Mouse (Mus musculus) liver, adult 2 months (tissue): ENCODE results near the gene Pepd. TPM values are rescaled to one million over a fixed set of nuclear protein-coding genes. Genes with fewer than 3 reads are reported as not detected.

ENCODE experiments used
- DNase-seq: peaks from one replicate; pipeline ENCODE4 v3.0.0-alpha.2; 2011; ENCODE audit warnings: low read depth, low spot score; ENCODE audit errors: extremely low read depth
- H3K27ac ChIP-seq: fragments of 200-500 bp; replicated peaks from 2 replicates; pipeline ENCODE4 v1.5.1; 2012; ENCODE audit warnings: low read depth, mild to moderate bottlenecking, control low read depth, inconsistent platforms, low read length; ENCODE audit not compliant: insufficient read depth
- H3K27me3 ChIP-seq: fragments of 200-500 bp; 2 replicates; pipeline ENCODE4 v1.6.1; 2012; ENCODE audit warnings: mild to moderate bottlenecking, moderate library complexity, low read length, inconsistent platforms; ENCODE audit not compliant: control insufficient read depth, insufficient read depth
- H3K36me3 ChIP-seq: fragments of 200-500 bp; 2 replicates; pipeline ENCODE4 v1.6.1; 2012; ENCODE audit warnings: low read length, inconsistent platforms; ENCODE audit not compliant: control insufficient read depth, insufficient read depth
- H3K4me1 ChIP-seq: fragments of 200-500 bp; 2 replicates; pipeline ENCODE4 v1.6.1; 2011; ENCODE audit warnings: low read length; ENCODE audit not compliant: control insufficient read depth, insufficient read depth
- H3K4me3 ChIP-seq: fragments of 200-500 bp; 2 replicates; pipeline ENCODE4 v1.5.1; 2011; ENCODE audit warnings: low read depth, mild to moderate bottlenecking, control low read depth, low read length, moderate library complexity; ENCODE audit not compliant: insufficient read depth
- H3K79me2 ChIP-seq: fragments of 200-500 bp; 2 replicates; pipeline ENCODE4 v1.6.1; 2012; ENCODE audit warnings: inconsistent platforms, mild to moderate bottlenecking, low read length, moderate library complexity; ENCODE audit not compliant: control insufficient read depth, insufficient read depth
- H3K9ac ChIP-seq: fragments of 200-500 bp; 2 replicates; pipeline ENCODE4 v1.6.1; 2012; ENCODE audit warnings: low read depth, mild to moderate bottlenecking, control low read depth, inconsistent platforms, low read length
- CTCF ChIP-seq: fragments of 200-500 bp; IDR thresholded peaks from 2 replicates; pipeline ENCODE4 v1.5.1; 2011; ENCODE audit warnings: low read depth, low read length, control low read depth
- POLR2A ChIP-seq: fragments of 200-500 bp; IDR thresholded peaks from 2 replicates; pipeline ENCODE4 v1.6.1; 2011; ENCODE audit warnings: low read length, control low read depth; ENCODE audit not compliant: insufficient read depth; ENCODE audit errors: extremely low read depth
- WGBS: fragments of 180-500 bp; shearing (Covaris S2); methylation state at CpG from one replicate; pipeline ENCODE4 v1.1.7; 2018; 5-methylcytosine and 5-hydroxymethylcytosine counted together
- polyA plus RNA-seq: library from polyadenylated mRNA; depleted of rRNA; stranded (reverse); fragments of >200 nt; gene quantifications from 2 replicates; pipeline ENCODE4 v1.2.3, GENCODE M21; 2012
- total RNA-seq: library from RNA; depleted of rRNA; stranded (reverse); fragments of >200 nt; gene quantifications from 2 replicates; pipeline ENCODE4 v1.2.3, GENCODE M21; 2014

Gene Pepd
- total and polyA plus RNA-seq, 2 experiments: 71.9 to 76.2 TPM

GRCm38 (mm10) chr7:35028559-35028958 lies 116.4 kb downstream of the Pepd start:
- Histone ChIP-seq H3K79me2 (no peaks in the 10 kb centered on the region), H3K4me1 (peaks cover 12% of the 10 kb centered on the region), H3K9ac (no peak overlapping the region), H3K4me3 (no peak overlapping the region), H3K27ac (no peak overlapping the region), H3K36me3 (no peaks in the 10 kb centered on the region), H3K27me3 (no peaks in the 10 kb centered on the region)
- WGBS: 77% methylated on average over 16 of the region's 16 CpGs
- DNase-seq: no peak
- no peak for TF ChIP-seq CTCF
- no peak for TF ChIP-seq POLR2A

GRCm38 (mm10) chr7:35029228-35029627 lies 117.0 kb downstream of the Pepd start:
- H3K4me1 ChIP-seq: peaks cover 12% of the 10 kb centered on the region
- H3K27ac ChIP-seq: peak overlapping the region; percentile 38; the same call in 1 of the 2 replicates
- 33% methylated on average over 5 of the region's 5 CpGs for WGBS
- H3K4me3 ChIP-seq: no peak overlapping the region
- no peak overlapping the region for H3K9ac ChIP-seq
- no peaks in the 10 kb centered on the region for H3K27me3 ChIP-seq
- no peak for DNase-seq
- no peaks in the 10 kb centered on the region for H3K79me2 ChIP-seq
- TF ChIP-seq POLR2A (no peak), CTCF (no peak)
- H3K36me3 ChIP-seq: no peaks in the 10 kb centered on the region

- no peak overlapping the region for H3K27ac ChIP-seq
- H3K9ac ChIP-seq: no peak overlapping the region
- WGBS: 75% methylated on average over 3 of the region's 3 CpGs
- H3K4me1 ChIP-seq: peaks cover 12% of the 10 kb centered on the region
- H3K36me3 ChIP-seq: no peaks in the 10 kb centered on the region
- H3K79me2 ChIP-seq: no peaks in the 10 kb centered on the region
- TF ChIP-seq POLR2A (no peak), CTCF (no peak)
- H3K4me3 ChIP-seq: no peak overlapping the region
- H3K27me3 ChIP-seq: no peaks in the 10 kb centered on the region
- no peak for DNase-seq
These were observed 117.5 kb downstream of the Pepd start for GRCm38 (mm10) chr7:35029648-35030047.

- Histone ChIP-seq H3K27me3 (no peaks in the 10 kb centered on the region), H3K36me3 (no peaks in the 10 kb centered on the region), H3K79me2 (no peaks in the 10 kb centered on the region), H3K4me3 (no peak overlapping the region), H3K27ac (no peak overlapping the region), H3K4me1 (peaks cover 12% of the 10 kb centered on the region), H3K9ac (no peak overlapping the region)
- no peak for TF ChIP-seq CTCF
- no peak for TF ChIP-seq POLR2A
- WGBS: 88% methylated on average over 6 of the region's 6 CpGs
- no peak for DNase-seq
These were observed 118.4 kb downstream of the Pepd start for GRCm38 (mm10) chr7:35030567-35030966.

GRCm38 (mm10) chr7:35035141-35035553 lies 123.0 kb downstream of the Pepd start:
- Histone ChIP-seq H3K4me3 (no peak overlapping the region), H3K27me3 (no peaks in the 10 kb centered on the region), H3K4me1 (no peaks in the 10 kb centered on the region), H3K27ac (no peak overlapping the region), H3K79me2 (no peaks in the 10 kb centered on the region), H3K9ac (no peak overlapping the region), H3K36me3 (no peaks in the 10 kb centered on the region)
- DNase-seq: no peak
- TF ChIP-seq CTCF (no peak), POLR2A (no peak)
- WGBS: 65% methylated on average over 6 of the region's 6 CpGs

- Histone ChIP-seq H3K36me3 (no peaks in the 10 kb centered on the region), H3K4me1 (no peaks in the 10 kb centered on the region), H3K4me3 (no peak overlapping the region), H3K9ac (no peak overlapping the region), H3K27ac (no peak overlapping the region), H3K27me3 (no peaks in the 10 kb centered on the region), H3K79me2 (no peaks in the 10 kb centered on the region)
- DNase-seq: no peak
- 59% methylated on average over 4 of the region's 4 CpGs for WGBS
- no peak for TF ChIP-seq CTCF
- TF ChIP-seq POLR2A: no peak
These were observed 123.4 kb downstream of the Pepd start for GRCm38 (mm10) chr7:35035565-35035964.
